Mouse (Mus musculus) ES-Bruce4 (cell line): ENCODE data around the gene Ugt1a6a.

ENCODE experiments used
- CTCF ChIP-seq: IDR thresholded peaks from one replicate; pipeline ENCODE4 v1.8.1; 2011; ENCODE audit warnings: low read depth, low read length
- EP300 ChIP-seq: IDR thresholded peaks from 2 replicates; pipeline ENCODE4 v1.6.1; 2011; ENCODE audit warnings: low read depth, low read length; ENCODE audit not compliant: insufficient read depth
- POLR2A ChIP-seq: IDR thresholded peaks from one replicate; pipeline ENCODE4 v1.8.1; 2011; ENCODE audit warnings: low read length; ENCODE audit not compliant: insufficient read depth

GRCm38 (mm10) chr1:88226670-88227379 is 92.2 kb downstream of the Ugt1a6a start, which contains the start of gene Mroh2a:
- TF ChIP-seq CTCF = no peak
- TF ChIP-seq POLR2A = no peak
- TF ChIP-seq EP300 = no peak
